Mouse (Mus musculus): Measurements from ENCODE around the gene Cnot9.
"Not testable (repeated sequence)": the region's sequence is repeated elsewhere in the genome, so short reads cannot be mapped to it uniquely, and the experiment has no call there.

Cnot9 gene

DNA sequence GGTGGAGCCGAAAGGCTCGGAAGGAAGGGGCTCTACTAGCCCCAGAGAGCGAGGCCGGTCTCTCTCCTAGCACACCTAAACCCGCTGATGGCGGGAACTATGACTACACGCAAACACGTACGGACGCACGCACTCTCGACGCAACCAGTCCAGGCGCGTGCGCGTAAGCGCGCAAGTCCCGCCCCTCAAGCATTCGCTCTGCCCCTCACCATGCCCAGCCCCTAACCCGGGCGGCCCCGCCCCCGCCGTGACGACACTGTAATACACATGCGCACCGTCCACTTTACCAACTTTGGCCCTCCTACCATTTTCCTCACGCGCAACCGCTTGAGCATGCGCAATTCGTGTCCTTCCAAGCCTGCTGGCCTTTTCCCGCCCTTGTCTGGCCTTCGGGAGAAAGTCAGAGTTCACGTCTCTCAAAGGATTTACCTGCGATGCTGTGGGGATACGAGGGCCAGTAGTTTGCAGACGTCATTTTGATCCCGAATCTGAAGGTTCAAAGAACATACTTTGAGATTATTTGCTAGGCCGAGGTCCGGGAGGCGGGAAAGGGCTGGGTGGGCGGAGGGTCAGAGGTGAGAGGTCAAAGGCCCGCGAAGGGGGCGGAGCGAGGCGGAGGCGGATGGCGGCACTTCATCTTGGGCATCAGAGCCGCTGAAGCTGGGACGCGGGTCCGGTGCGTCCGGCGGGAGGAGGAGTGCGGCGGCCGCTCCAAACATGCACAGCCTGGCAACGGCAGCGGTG lies at the start of gene Cnot9:
Gene Cnot9, plus strand, starts transcription at position 338 of the 744 bp plus-strand sequence.
- DNase-seq, result peak; percentile 100

DNA sequence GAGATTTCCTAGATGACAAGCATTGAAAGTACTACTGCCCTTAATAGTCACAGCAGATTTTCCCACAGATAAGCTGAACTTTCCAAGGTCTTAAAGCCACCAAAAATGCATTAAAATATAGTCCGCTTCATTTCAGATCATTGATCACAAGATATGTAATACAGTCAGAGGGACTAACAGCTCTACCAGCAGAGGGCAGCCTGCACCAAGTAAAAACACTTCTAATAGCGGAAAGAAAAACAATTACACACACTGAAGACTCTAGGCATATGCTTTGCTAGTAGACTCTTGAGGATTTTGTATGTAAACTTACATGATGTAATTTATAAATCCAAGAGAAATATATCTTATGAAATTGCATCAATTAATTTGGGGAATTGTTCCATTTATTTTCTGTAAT lies 45.6 kb upstream of the Cnot9 start:
- DNase-seq, result peak; percentile 30 to 49

DNA sequence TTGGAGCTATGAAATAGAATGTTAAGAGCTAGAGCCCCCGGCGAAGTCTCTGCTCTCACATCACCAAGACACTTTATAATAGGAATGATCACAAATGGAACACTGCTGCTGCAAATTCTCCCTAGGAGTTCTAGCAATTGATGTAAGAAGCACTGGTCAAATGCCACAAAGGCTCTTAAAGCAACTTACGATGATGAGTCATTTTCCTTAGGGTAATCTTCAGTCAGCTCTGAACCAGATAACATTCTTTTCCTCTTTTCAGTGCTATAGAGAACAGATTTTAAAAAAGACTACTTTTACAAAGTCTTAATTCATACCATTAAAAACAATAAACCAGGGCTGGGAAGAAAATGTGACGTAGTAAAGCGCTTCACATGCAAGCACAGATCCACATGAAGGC lies 20.1 kb upstream of the Cnot9 start:
- no peak for DNase-seq

DNA sequence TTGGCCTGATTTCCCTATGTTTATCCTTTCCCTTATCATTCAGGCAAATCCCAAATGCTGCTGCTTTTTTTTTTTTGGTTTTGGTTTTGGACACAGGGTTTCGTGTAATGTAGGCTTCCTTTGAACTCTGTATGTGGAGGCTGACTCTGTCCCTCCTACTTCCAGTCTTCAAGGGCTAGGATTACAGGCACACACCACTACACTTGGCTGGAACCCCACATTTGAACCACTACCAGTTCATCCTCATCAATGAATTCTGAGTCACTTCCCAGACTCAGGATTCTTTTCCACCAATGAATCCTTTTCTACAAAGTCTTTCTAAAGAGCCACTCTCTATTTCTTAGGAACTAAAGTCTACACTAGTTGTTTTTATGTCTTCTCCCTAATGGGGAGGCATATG lies 4.8 kb upstream of the Cnot9 start:
- DNase-seq, result no peak

DNA sequence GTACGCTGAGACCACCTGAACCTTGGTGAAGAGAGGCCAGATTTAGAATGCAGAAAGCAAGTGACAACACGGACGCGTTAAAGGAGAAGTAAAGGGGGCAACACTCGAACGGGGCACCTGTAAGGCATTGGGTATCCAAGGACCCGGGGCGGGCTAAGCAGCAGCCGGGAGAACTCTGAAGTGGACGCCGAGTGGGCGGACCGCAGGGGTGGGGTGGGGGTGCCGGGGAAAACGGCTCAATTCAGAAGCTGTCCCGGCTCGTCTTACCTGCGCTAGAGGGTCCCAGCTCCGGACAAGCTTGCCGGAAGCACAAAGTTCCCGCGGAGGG lies 501 bp upstream of the Cnot9 start:
- DNase-seq, result no peak

DNA sequence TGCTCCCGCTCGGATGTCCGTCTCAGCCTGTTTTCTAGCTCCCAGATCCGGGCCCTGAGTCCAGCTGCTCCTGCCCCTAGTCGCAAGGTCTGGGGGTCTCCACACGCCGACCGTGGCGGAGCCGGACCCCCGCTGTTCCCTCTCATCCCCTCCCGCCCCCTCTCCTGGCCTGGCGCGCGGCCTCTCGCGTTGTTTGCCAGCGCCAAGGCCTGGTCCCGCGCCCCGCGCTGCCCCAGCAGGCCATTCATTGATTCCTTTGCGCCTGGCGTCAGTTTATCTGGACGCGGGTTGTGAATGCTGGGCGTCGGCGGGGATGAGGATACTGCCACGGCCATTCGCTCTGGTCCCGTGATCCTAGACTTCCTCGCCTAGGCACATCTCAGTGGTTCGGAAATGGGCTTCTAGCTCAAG lies 618 bp downstream of the Cnot9 start:
- DNase-seq, result no peak

DNA sequence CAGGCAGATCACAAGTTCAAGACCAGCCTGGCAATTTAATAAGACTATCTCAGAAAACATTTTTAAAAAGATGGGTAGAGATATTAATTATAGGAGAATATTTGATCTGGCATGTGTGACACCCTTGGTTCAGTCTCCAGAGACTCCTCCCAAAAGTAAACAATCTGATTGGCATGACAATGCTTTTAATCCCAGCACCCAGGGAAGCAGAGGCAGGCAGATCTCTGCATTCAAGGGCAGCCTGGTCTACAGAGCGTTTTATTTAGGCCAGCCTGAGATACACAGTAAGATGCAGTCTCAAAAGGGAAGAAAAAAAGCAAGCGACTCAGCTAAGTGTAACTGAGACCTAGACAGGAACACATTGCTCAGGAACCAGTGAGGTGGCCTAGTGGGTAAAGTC lies 1.9 kb downstream of the Cnot9 start:
- DNase-seq, result no peak

DNA sequence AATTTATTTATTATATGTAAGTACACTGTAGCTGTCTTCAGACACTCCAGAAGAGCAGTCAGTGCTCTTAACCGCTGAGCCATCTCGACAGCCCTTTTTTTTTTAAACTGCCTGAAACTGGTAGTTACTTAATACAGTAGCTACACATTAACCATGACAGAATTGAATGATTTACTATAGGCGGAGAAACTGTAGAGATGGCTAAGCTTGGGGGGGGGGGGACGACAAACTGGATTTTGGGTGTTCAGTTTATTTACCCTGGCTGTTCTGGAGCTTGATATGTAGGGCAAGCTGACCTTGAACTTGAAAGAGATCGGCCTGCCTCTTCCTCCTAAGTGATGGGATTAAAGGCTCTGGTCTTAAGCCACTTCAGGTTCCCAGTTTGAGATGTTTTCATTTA lies 5.4 kb downstream of the Cnot9 start:
- no peak for DNase-seq

DNA sequence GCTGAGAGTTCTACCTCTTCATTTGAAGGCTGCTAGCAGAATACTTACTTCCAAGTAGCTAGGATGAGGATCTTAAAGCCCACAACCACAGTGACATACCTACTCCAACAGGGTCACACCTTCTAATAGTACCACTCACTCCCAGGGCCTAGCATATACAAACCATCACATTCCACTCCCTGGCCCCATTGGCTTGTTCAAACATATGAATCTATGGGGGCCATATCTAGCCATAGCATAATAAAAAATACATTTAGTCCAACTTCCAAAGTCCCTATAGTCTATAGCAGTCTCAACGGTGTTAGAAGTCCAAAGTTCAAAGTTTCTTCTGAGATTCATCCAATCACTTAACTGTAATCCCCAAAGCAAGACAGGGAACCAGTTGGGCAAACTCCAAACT lies 7.1 kb downstream of the Cnot9 start:
- DNase-seq, result not testable (repeated sequence)

DNA sequence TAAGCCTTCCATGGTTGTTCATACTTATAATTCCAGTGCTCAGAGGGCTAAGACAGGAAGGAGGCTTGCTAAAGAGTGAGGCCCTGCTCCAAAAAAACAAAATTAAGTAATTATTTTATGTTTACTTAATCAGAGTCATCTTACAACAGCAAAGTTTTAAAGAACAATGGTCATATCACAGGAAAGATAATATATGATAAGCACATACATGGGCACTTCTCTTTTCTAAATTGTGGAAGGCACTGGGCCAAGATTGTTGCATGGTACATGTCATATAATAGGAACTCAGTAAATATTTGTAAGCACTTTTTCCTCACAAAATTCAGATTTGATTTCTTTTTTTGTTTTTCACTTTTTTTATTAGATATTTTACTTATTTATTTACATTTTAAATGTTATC lies 14.0 kb downstream of the Cnot9 start:
- no peak for DNase-seq

DNA sequence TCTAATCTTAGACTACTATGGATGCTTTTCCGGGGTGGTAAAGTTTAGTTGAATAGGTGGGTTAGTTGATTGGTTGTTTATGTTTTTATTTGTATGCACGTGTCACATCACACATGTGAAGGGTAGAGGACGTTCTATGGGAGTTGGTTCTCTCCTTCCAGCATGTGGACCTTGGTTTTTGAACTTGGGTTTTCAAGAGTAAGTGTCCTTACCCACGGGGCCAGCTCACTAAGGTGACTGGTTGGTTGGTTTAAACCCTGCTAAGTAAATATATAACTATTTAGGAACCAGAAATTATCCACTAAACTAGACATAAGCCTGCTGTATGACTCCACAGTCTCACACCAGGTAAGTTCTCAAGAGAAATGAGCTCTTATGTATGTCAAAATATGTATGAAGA lies 18.9 kb downstream of the Cnot9 start:
- DNase-seq, result no peak

DNA sequence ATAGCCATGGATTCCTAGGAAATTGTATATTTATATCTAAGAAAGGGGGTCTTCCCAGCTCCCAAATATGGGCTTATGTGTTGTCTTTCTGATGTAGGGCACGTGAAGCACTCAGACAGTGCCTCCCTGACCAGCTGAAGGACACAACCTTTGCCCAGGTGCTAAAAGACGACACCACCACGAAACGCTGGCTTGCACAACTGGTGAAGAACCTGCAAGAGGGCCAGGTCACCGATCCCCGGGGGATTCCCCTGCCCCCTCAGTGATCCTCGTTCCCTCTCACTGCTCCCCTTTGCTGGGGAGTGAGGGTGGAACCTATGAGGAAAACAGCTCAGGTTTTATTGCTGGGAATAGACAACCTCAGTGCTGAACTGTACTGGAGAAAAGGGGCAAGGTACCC lies 22.7 kb downstream of the Cnot9 start:
- DNase-seq, result no peak

DNA sequence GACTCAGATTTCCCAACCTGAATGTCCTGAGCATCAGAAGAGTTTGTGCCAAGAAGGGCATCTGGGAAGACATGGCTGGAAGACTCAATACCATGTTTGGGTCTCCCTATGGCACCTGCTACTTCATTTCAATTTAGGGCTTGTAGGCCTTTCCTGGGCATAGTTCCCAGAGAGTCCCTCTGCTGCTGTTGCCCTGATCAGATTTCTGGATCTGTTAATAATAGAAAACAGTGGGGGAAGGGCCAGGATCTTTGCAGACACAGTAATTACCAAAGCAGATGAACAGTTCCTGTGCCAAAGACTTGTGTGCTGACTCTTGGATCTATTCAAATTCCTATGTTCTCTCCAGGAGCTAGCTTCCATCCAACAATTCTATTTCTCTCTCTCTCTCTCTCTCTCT lies 32.8 kb downstream of the Cnot9 start:
- DNase-seq, result no peak

DNA sequence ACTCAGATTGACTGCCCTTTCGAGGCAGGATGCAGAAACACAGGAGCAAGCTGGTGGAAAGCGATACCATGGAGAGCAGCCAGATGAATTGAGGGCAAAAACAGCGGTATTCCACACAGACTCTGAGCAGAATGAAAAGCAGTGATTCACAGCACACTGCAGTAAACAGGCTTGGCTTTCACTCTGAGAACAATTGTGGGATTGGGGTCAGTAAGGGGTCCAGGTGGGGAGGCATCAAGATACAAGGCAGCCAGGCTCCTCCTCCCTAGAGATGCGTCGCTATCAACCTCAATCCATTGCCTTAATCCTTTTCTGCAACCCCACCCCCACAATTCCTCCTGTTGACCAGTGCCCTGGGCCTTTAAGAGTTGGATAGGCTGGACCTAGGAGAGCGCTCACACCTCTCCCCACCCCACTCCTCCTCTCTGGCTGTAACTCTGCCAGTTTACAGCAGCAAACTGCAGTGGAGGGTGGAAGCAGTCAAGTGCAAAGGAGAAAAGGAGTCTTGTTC lies 36.6 kb downstream of the Cnot9 start, which contains the start of gene Plcd4:
Gene Plcd4, plus strand, starts transcription at position 438 of the 511 bp plus-strand sequence.
- DNase-seq, result no peak

DNA sequence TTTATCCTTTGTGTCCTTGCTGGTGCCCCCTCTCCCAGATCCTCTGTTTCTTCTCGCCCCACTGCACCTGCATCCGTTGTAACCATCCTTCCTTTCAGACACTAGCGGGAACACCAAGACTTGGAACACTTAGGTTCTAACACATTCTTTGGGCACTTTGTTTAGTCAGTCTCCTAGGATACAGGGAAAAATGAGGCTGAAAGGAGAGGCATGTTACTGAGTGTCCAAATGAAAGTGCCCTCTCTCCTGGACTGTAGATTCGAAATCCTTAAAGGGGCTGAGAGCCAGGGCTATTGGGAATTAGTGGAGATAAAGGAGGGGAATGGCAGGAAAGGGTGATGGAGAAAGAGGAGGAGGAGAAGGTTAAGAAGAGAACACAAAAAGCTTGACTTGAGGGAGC lies 38.3 kb downstream of the Cnot9 start, which contains the start of gene Usp37:
Gene Usp37, minus strand, starts transcription at position 101 of the 400 bp plus-strand sequence.
- DNase-seq, result no peak

DNA sequence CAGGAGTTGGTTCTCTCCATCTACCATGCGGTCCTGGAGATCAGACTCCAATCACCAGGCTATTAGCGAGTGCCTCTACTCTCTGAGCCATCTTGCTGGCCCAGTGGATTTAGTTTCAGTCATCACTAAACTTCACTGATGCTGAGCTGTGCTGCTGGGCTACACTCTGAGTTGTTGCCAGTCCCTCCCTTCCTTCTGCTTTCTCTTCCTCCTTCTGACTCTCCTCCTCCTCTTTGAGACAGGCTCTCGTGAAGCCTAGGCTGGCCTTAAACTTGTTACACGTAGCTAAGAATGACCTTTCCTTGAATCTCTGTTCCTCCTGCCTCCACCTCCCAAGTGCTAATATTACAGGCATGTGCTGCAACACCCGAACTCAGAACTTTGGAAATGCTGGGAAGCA lies 53.2 kb downstream of the Cnot9 start:
- no peak for DNase-seq

DNA sequence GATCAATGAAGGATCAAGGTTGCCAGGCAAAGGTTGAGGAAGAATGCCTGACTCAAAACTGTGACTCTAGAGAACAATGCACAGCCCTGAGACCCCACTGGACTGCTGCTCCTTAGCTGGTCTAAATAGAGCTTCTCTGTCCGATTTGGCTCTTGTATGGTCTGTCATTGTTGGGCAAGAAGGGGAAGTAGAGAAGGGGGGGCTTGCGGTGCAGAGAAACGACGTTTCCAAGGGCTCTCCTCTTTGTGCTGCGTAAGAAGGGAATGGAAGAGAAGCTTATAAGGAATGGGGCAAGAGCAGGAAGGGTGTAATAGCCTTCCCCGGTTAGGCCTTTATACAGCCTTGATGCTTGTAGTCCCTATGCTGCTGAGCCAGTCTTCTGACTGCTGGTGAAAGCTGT lies 60.0 kb downstream of the Cnot9 start:
- DNase-seq, result no peak

DNA sequence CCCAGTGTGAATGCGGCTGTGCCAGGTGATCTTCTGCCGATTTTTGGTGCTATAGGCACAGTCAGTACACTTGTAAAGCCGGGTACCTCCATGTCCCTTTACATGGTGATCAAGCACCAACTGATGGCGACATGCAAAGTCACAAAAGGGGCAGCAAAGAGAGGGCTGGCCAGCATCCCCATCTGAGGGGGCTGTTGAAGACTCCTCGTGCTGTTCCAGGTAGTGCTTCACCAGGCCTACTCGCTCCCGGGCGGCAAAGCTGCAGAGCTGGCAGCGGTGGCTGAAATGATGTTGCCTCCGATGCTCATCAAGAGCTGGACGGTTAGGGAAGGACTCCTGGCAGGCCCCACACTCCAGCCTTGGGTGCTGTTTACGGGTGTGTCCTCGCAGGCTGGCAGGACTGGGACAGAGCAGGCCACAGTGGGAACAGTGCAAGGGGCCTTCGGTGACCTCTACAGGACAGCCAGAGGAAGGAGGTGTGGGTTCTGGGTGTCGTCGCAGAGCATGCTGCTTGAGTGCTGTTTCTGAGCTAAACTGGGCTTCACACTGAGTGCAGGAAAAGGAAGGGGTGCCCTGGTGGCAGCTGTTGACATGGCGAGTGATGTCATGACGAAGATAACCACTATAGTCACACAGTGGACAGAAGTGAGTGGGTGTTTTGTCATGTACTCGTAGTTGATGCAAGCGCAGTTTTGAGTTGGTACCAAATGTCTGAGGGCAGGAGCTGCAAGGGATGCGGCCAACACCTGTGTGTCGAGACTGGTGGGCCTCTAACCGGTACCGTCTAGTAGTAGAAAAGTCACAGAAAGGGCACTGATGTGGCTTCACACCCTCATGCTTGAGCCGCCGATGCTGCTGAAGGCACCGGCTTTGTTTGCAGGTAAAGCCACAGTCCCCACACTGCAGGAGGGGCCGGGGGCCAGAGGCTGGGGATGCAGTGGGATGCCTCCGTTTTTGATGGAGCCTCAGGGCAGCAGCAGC lies 64.2 kb downstream of the Cnot9 start:
- DNase-seq, result no peak
